Mouse (Mus musculus) testis, adult 2 months (tissue): Measurements from ENCODE around the gene Rab3b. TPM values are rescaled to one million over a fixed set of nuclear protein-coding genes. Genes with fewer than 3 reads are reported as not detected.

ENCODE experiments used
- H3K27ac ChIP-seq: fragments of 200-500 bp; 2 replicates; pipeline ENCODE4 v1.5.1; 2012; ENCODE audit warnings: low read depth, low read length; ENCODE audit not compliant: control insufficient read depth, insufficient read depth
- H3K27me3 ChIP-seq: fragments of 200-500 bp; 2 replicates; pipeline ENCODE4 v1.6.1; 2012; ENCODE audit warnings: mild to moderate bottlenecking, low read length, moderate library complexity; ENCODE audit not compliant: control insufficient read depth, insufficient read depth
- H3K36me3 ChIP-seq: fragments of 200-500 bp; 2 replicates; pipeline ENCODE4 v1.6.1; 2012; ENCODE audit warnings: mild to moderate bottlenecking, low read length; ENCODE audit not compliant: control insufficient read depth, insufficient read depth
- H3K4me1 ChIP-seq: fragments of 200-500 bp; 2 replicates; pipeline ENCODE4 v1.6.1; 2012; ENCODE audit warnings: low read length; ENCODE audit not compliant: control insufficient read depth, insufficient read depth
- H3K4me3 ChIP-seq: fragments of 200-500 bp; 2 replicates; pipeline ENCODE4 v1.5.1; 2012; ENCODE audit warnings: low read depth, mild to moderate bottlenecking, low read length, moderate library complexity, mixed read lengths; ENCODE audit not compliant: control insufficient read depth
- CTCF ChIP-seq: fragments of 200-500 bp; IDR thresholded peaks from 2 replicates; pipeline ENCODE4 v1.5.1; 2012; ENCODE audit warnings: low read depth, mild to moderate bottlenecking, inconsistent platforms, low read length, moderate library complexity; ENCODE audit not compliant: control insufficient read depth, insufficient read depth, insufficient replicate concordance
- POLR2A ChIP-seq: fragments of 200-500 bp; IDR thresholded peaks from 2 replicates; pipeline ENCODE4 v1.6.1; 2012; ENCODE audit warnings: low read depth, mild to moderate bottlenecking, inconsistent platforms, low read length, moderate library complexity; ENCODE audit not compliant: control insufficient read depth
- polyA plus RNA-seq: library from polyadenylated mRNA; depleted of rRNA; stranded (reverse); fragments of >200 nt; gene quantifications from 2 replicates; pipeline ENCODE4 v1.2.3, GENCODE M21; 2012

Rab3b gene
- polyA plus RNA-seq, 1 experiment = 7.5 TPM

DNA sequence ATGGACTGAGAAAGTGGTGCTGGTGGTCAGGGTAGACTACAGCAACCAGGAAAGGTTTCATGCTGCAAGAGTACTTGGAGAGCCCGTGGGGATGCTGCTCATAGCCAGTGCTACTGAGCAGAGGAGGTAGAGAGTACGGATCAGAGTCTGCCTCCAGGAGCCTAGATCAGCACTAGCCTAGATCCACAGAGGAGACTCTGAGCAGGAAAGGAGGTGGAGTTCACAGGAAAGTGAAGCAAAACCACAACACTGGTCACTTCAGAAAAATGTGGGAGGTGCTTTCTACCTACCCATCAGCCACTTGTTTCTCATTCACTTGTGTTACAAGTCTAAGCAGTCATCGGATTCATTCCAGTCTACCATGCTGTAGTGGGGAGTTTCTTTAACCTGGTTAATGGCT lies 80.8 kb downstream of the Rab3b start:
- TF ChIP-seq POLR2A (no peak), CTCF (no peak)
- Histone ChIP-seq H3K36me3 (no peaks in the 10 kb centered on the region), H3K27me3 (no peaks in the 10 kb centered on the region), H3K4me1 (peaks cover 2% of the 10 kb centered on the region; the same call in 1 of the 2 replicates), H3K4me3 (no peak overlapping the region), H3K27ac (peak overlapping the region; percentile 1; the same call in 1 of the 2 replicates)

- Histone ChIP-seq H3K36me3 (no peaks in the 10 kb centered on the region), H3K4me3 (no peak overlapping the region), H3K4me1 (peaks cover 2% of the 10 kb centered on the region; the same call in 1 of the 2 replicates), H3K27ac (no peak overlapping the region), H3K27me3 (no peaks in the 10 kb centered on the region)
- TF ChIP-seq CTCF (no peak), POLR2A (no peak)
These were observed 82.0 kb downstream of the Rab3b start for GRCm38 (mm10) chr4:108960619-108961460.

DNA sequence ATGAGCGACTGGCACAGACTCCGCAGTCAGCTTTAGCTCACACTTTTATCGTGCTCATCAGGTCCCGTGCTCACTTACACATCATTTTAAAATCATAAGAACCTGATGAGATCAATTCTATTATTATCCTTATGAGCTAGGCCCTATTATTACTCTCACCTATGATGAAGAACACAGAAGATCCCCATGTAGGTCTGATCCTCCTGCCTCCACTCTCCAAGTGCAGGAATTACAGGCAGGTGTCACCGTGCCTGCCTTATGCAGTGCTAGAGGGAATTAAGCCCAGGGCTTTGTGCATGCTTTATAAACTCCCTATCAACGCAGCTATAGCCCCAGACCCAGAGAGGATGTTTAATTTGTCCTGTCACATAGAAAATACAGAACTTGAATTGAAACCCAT lies 84.2 kb downstream of the Rab3b start:
- no peak for TF ChIP-seq POLR2A
- TF ChIP-seq CTCF = no peak
- no peak overlapping the region for H3K4me3 ChIP-seq
- peaks cover 2% of the 10 kb centered on the region; the same call in 1 of the 2 replicates for H3K4me1 ChIP-seq
- no peaks in the 10 kb centered on the region for H3K36me3 ChIP-seq
- no peaks in the 10 kb centered on the region for H3K27me3 ChIP-seq
- no peak overlapping the region for H3K27ac ChIP-seq

- Histone ChIP-seq H3K27me3 (no peaks in the 10 kb centered on the region), H3K4me1 (no peaks in the 10 kb centered on the region), H3K4me3 (no peak overlapping the region), H3K36me3 (no peaks in the 10 kb centered on the region), H3K27ac (0 out of 2 replicates have a peak overlapping the region, but pooled peaks have one; percentile 4)
- TF ChIP-seq CTCF (no peak), POLR2A (no peak)
These were observed 90.7 kb downstream of the Rab3b start for GRCm38 (mm10) chr4:108969517-108969916.

GRCm38 (mm10) chr4:108971054-108971453 lies 92.2 kb downstream of the Rab3b start:
- TF ChIP-seq POLR2A (no peak), CTCF (no peak)
- no peaks in the 10 kb centered on the region for H3K36me3 ChIP-seq

DNA sequence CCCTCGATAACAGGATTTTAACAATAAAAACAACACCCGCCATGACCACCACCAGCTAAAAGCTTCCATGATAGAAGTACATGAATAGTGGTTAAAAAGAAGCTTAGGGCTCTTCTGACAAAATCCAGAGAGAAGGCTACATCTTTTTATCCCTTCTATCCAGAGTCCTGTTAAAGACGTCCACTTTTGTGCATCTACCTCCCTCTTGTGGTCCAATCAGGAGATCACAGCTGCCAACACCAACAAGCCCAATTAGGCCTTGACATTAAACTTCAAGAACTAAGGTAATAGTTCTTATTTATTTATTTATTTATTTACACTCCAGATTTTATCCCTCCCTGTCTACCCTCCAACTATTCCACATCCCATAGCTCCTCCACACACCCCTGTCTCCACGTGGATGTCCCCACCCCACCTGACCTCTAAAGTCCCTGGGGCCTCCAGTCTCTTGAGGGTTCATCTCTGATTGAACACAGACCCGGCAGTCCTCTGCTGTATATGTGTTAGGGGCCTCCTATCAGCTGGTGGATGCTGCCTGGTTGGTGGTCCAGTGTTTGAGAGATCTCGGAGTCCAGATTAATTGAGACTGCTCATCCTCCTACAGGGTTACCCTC lies 97.7 kb downstream of the Rab3b start:
- no peaks in the 10 kb centered on the region for H3K27me3 ChIP-seq
- no peak for TF ChIP-seq POLR2A
- no peak for TF ChIP-seq CTCF
- H3K36me3 ChIP-seq = no peaks in the 10 kb centered on the region
- no peak overlapping the region for H3K4me3 ChIP-seq
- H3K4me1 ChIP-seq = no peaks in the 10 kb centered on the region
- no peak overlapping the region for H3K27ac ChIP-seq

More at GRCm38 (mm10) chr4:108971054-108971453, 92.2 kb downstream of the Rab3b start:
- no peaks in the 10 kb centered on the region for H3K4me1 ChIP-seq
- no peak overlapping the region for H3K4me3 ChIP-seq
- H3K27ac ChIP-seq = 0 out of 2 replicates have a peak overlapping the region, but pooled peaks have one; percentile 53
- no peaks in the 10 kb centered on the region for H3K27me3 ChIP-seq

GRCm38 (mm10) chr4:108986833-108987472 lies 108.1 kb downstream of the Rab3b start:
- H3K4me1 ChIP-seq = no peaks in the 10 kb centered on the region
- TF ChIP-seq CTCF = no peak
- TF ChIP-seq POLR2A = no peak
- no peaks in the 10 kb centered on the region for H3K27me3 ChIP-seq
- no peak overlapping the region for H3K4me3 ChIP-seq
- H3K27ac ChIP-seq = no peak overlapping the region
- no peaks in the 10 kb centered on the region for H3K36me3 ChIP-seq
